Comparison of ENCODE assay signal across 28 mouse cellular contexts in the genomic region with DNA sequence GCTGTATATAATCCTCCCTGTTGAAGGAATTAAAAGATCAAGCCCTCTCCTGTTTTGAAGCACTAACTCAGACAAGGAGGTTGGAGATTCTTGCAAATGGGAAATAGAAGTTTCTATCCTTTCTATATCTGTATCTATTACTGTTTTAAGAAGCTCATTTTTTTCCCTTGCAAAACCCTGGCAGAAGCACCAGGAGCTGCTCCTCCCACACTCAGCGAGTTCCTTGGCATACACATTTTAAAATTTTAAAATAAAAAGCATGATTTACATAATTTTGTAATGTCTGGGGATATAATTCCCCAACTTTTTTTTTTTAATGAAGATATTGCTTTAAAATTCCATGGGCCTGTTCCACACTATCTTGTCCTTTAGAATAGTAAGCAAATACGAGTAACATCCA. TPM values are rescaled to one million over a fixed set of nuclear protein-coding genes. Genes with fewer than 3 reads are reported as not detected.
DNase-seq lines count a peak whose midpoint lies in the region; ATAC-seq lines count a peak whose summit lies in the region.
"Had no signal": no experiment of that assay in that cellular context is flagged by ENCODE, and none has a peak within 500 bp of the region (broad histone marks: within the 10 kb centered on the region; RNA-seq: fewer than 3 reads in every experiment).

No protein-coding gene starts in this region.

- peak; percentile 88 for ATAC-seq in frontal cortex, adult (ENCODE audit: low TSS enrichment)
- ATAC-seq in cerebellum, adult (ENCODE audit: insufficient number of reproducible peaks, low FRiP score, low TSS enrichment) = no peak
- ATAC-seq: activated CD4-positive, CD25-positive, alpha-beta regulatory T cell, adult 4 months; forebrain, embryonic 13.5 days; hindbrain, postnatal 0 days; intestine, embryonic 16.5 days; midbrain, embryonic 15.5 days had no signal

- intact Hi-C loops in gastrocnemius, postnatal 14 days (cut with DNase I; ENCODE audit: low total_unique reads) = no loop called here

- no peak for DNase-seq in frontal cortex, postnatal 14 days (ENCODE audit: low spot score in 2 of 2)
- DNase-seq in layer of hippocampus, adult 9-10 months (ENCODE audit: low spot score) = peak; percentile 8
- no peak for DNase-seq in layer of hippocampus, postnatal 36 days
- DNase-seq in right cerebral cortex, postnatal 10 days (ENCODE audit: low spot score in 2 of 2) = peak; percentile 28 to 37
- no peak for DNase-seq in right cerebral cortex, postnatal 25 days
- no peak for DNase-seq in gastrocnemius, postnatal 14 days
- DNase-seq: adrenal gland, adult 2 months; adrenal gland, postnatal 36 days; cerebellum, adult 8-10 months; cerebellum, postnatal 25 days; gastrocnemius, postnatal 36 days; heart, adult 18-20 months; heart, postnatal 36 days; kidney, adult 8-10 months; kidney, postnatal 4 days; retina, postnatal 1 day; thymus, postnatal 25 days had no signal

RNA-seq across cellular contexts. Expression of a gene that starts 24.4 kb away (rescaled TPM):
- total RNA-seq in layer of hippocampus, postnatal 36 days (2021) = not detected
- total RNA-seq in gastrocnemius, postnatal 14 days (2021) = not detected
- total RNA-seq: adrenal gland, adult 2 months; adrenal gland, postnatal 36 days; CH12.LX; ES-E14; gastrocnemius, postnatal 36 days; heart, adult 18-20 months; heart, postnatal 36 days; hindbrain, postnatal 0 days; left cerebral cortex, adult 8-10 months; megakaryocyte progenitor cell, adult 5-6 weeks had no signal

RNA-seq across cellular contexts. Expression of a gene that starts 28.5 kb away (rescaled TPM):
- total RNA-seq in layer of hippocampus, postnatal 36 days (2021) = not detected
- total RNA-seq in gastrocnemius, postnatal 14 days (2021) = not detected
- total RNA-seq: adrenal gland, adult 2 months; adrenal gland, postnatal 36 days; CH12.LX; ES-E14; gastrocnemius, postnatal 36 days; heart, adult 18-20 months; heart, postnatal 36 days; hindbrain, postnatal 0 days; left cerebral cortex, adult 8-10 months; megakaryocyte progenitor cell, adult 5-6 weeks had no signal

Comparison
In these comparisons a context has a peak if more than half of its experiments do, and no peak if none do; other contexts are left out.
1. DNase-seq: peak in layer of hippocampus, adult 9-10 months (single experiment) and right cerebral cortex, postnatal 10 days (2 of 2); none in frontal cortex, postnatal 14 days (0 of 2), layer of hippocampus, postnatal 36 days (0 of 2), right cerebral cortex, postnatal 25 days (single experiment) and gastrocnemius, postnatal 14 days (single experiment).